Mouse (Mus musculus) midbrain, embryonic 12.5 days (tissue): Measurements from ENCODE around the gene Diaph3. TPM values are rescaled to one million over a fixed set of nuclear protein-coding genes. Genes with fewer than 3 reads are reported as not detected.

Experiments used
- ATAC-seq: fragments of 200-750 bp; cut with Nextera tagmentation; 2 replicates; pipeline ENCODE4 v1.8.0; 2017; ENCODE audit warnings: low read depth, moderate TSS enrichment, moderate library complexity; ENCODE audit not compliant: low FRiP score
- H3K27ac ChIP-seq: fragments of 300-500 bp; sonication (generic); replicated peaks from 2 replicates; pipeline ENCODE4 v1.5.1; 2016; ENCODE audit warnings: mild to moderate bottlenecking
- H3K27me3 ChIP-seq: fragments of 300-500 bp; sonication (generic); 2 replicates; pipeline ENCODE4 v1.6.1; 2016; ENCODE audit warnings: mild to moderate bottlenecking
- H3K36me3 ChIP-seq: fragments of 300-500 bp; sonication (generic); 2 replicates; pipeline ENCODE4 v1.6.1; 2016
- H3K4me1 ChIP-seq: fragments of 300-500 bp; sonication (generic); 2 replicates; pipeline ENCODE4 v1.6.1; 2016
- H3K4me2 ChIP-seq: fragments of 300-500 bp; sonication (generic); replicated peaks from 2 replicates; pipeline ENCODE4 v1.6.1; 2016; ENCODE audit warnings: mild to moderate bottlenecking, moderate library complexity
- H3K4me3 ChIP-seq: fragments of 300-500 bp; sonication (generic); 2 replicates; pipeline ENCODE4 v1.5.1; 2016; ENCODE audit warnings: mild to moderate bottlenecking
- H3K9ac ChIP-seq: fragments of 300-500 bp; sonication (generic); replicated peaks from 2 replicates; pipeline ENCODE4 v1.6.1; 2016; ENCODE audit warnings: mild to moderate bottlenecking, moderate library complexity
- H3K9me3 ChIP-seq: fragments of 300-500 bp; sonication (generic); 2 replicates; pipeline ENCODE4 v1.6.1; 2016; ENCODE audit warnings: mild to moderate bottlenecking
- WGBS: fragments of 180-500 bp; shearing (Covaris S2); methylation state at CpG from one replicate; pipeline ENCODE4 v1.1.7; 2016; 5-methylcytosine and 5-hydroxymethylcytosine counted together
- polyA plus RNA-seq: library from polyadenylated mRNA; unstranded; fragments of >200 nt; fragmentation: Nextera tagmentation; extraction: Ambion mirVana; gene quantifications from 2 replicates; pipeline ENCODE4 v1.2.1, GENCODE M21; 2016

Gene Diaph3
- polyA plus RNA-seq, 1 experiment from 2014 or later = 10.2 TPM

DNA sequence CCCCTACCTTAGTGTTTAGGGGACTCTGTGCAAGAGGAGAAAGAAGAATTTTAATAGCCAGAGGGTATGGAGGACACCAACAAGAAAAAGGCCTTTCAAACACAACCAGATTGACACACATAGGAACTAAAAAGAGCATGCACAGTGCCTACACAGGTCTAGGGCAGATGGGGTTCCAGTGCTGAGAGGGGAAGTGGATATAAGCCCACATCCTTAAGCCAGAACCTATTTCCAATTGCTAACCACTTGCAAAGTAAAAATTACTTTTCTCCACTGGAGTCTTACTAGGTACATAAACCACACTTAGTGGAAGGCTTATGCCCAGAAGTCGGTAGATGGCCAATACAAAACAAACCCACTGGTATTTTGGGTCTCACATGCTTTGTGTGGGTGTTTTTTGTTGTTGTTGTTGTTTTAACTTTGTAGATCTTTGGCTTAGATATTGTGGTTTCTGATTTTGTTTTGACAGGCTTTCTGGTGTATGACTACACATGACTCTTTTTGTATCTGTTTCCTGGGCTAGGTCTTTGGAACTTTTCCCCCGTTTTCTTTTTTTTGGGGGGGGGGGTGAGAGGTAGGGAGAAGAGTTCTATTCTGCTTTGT lies 426.8 kb downstream of the Diaph3 start:
- Histone ChIP-seq H3K27ac (no peak overlapping the region), H3K36me3 (no peaks in the 10 kb centered on the region), H3K4me3 (no peak overlapping the region), H3K9me3 (no peaks in the 10 kb centered on the region), H3K27me3 (no peaks in the 10 kb centered on the region), H3K9ac (no peak overlapping the region), H3K4me1 (no peaks in the 10 kb centered on the region), H3K4me2 (no peak overlapping the region)
- WGBS = 89% methylated on average over 2 of the region's 2 CpGs
- ATAC-seq = no peak

- H3K27me3 ChIP-seq = no peaks in the 10 kb centered on the region
- H3K4me2 ChIP-seq = no peak overlapping the region
- H3K4me1 ChIP-seq = no peaks in the 10 kb centered on the region
- H3K9me3 ChIP-seq = no peaks in the 10 kb centered on the region
- H3K36me3 ChIP-seq = no peaks in the 10 kb centered on the region
- WGBS = 85% methylated on average over 3 of the region's 3 CpGs
- no peak overlapping the region for H3K4me3 ChIP-seq
- no peak for ATAC-seq
- no peak overlapping the region for H3K9ac ChIP-seq
- H3K27ac ChIP-seq = no peak overlapping the region
Observed at GRCm38 (mm10) chr14:86704080-86704479, 437.0 kb downstream of the Diaph3 start.

DNA sequence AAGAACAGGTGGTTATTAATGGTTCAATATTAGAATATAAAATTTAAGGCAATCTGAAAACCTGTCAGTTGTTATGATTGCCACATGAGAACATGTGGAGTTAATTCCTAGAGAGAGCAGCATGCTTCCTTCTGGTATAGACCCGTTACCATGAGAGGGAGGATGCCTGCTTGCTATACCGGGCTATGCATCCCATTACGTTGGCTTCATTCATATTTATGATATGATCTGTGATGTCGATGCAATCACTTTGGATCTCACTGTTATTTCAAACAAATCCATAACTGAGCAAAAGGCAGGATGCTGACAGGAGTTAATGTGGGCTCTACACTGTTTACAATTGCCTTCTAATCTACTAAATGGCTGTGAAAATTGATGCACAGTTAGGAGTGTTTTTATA lies 439.9 kb downstream of the Diaph3 start:
- peak; percentile 34; the same call in 1 of the 2 replicates for ATAC-seq

GRCm38 (mm10) chr14:86697887-86698286 lies 443.1 kb downstream of the Diaph3 start:
- Histone ChIP-seq H3K36me3 (no peaks in the 10 kb centered on the region), H3K9ac (no peak overlapping the region), H3K27me3 (no peaks in the 10 kb centered on the region), H3K4me1 (no peaks in the 10 kb centered on the region), H3K27ac (no peak overlapping the region), H3K4me2 (no peak overlapping the region), H3K9me3 (no peaks in the 10 kb centered on the region), H3K4me3 (no peak overlapping the region)
- 91% methylated on average over 1 of the region's 1 CpGs for WGBS
- ATAC-seq = no peak

More for the DNA sequence above, 439.9 kb downstream of the Diaph3 start:
- no peak overlapping the region for H3K4me2 ChIP-seq
- H3K27ac ChIP-seq = no peak overlapping the region
- no peaks in the 10 kb centered on the region for H3K4me1 ChIP-seq
- H3K27me3 ChIP-seq = no peaks in the 10 kb centered on the region
- H3K4me3 ChIP-seq = no peak overlapping the region
- no peaks in the 10 kb centered on the region for H3K36me3 ChIP-seq
- WGBS = 69% methylated on average over 4 of the region's 4 CpGs
- H3K9me3 ChIP-seq = no peaks in the 10 kb centered on the region
- no peak overlapping the region for H3K9ac ChIP-seq

GRCm38 (mm10) chr14:86692714-86693113 lies 448.3 kb downstream of the Diaph3 start:
- no peaks in the 10 kb centered on the region for H3K9me3 ChIP-seq
- no peaks in the 10 kb centered on the region for H3K36me3 ChIP-seq
- no peaks in the 10 kb centered on the region for H3K4me1 ChIP-seq
- no peaks in the 10 kb centered on the region for H3K27me3 ChIP-seq
- H3K9ac ChIP-seq = no peak overlapping the region
- WGBS = 89% methylated on average over 4 of the region's 4 CpGs
- H3K27ac ChIP-seq = no peak overlapping the region
- no peak overlapping the region for H3K4me2 ChIP-seq
- ATAC-seq = no peak
- no peak overlapping the region for H3K4me3 ChIP-seq

DNA sequence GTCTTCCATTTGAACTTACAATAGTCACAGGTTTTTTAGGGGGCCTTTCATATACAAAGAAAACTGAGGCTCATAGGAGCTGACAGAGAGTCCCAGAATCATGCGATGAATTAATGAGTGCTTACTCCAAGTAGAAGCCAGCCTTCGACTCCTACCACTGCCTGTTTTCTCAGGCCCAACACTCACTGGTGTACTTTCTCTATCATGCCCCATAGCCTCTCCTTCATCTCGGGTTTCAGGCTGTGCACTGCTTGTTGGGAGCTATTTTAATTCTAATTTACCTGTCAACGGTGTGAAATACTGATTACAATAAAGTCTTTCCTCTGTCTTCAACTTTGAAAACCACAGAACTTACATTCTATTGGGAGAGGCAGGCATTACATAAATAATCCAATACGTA lies 449.7 kb downstream of the Diaph3 start:
- no peak overlapping the region for H3K4me3 ChIP-seq
- ATAC-seq = no peak
- H3K27me3 ChIP-seq = no peaks in the 10 kb centered on the region
- H3K9me3 ChIP-seq = no peaks in the 10 kb centered on the region
- H3K36me3 ChIP-seq = no peaks in the 10 kb centered on the region
- no peak overlapping the region for H3K27ac ChIP-seq
- H3K4me2 ChIP-seq = no peak overlapping the region
- WGBS = 68% methylated on average over 5 of the region's 5 CpGs
- no peak overlapping the region for H3K9ac ChIP-seq
- H3K4me1 ChIP-seq = no peaks in the 10 kb centered on the region

DNA sequence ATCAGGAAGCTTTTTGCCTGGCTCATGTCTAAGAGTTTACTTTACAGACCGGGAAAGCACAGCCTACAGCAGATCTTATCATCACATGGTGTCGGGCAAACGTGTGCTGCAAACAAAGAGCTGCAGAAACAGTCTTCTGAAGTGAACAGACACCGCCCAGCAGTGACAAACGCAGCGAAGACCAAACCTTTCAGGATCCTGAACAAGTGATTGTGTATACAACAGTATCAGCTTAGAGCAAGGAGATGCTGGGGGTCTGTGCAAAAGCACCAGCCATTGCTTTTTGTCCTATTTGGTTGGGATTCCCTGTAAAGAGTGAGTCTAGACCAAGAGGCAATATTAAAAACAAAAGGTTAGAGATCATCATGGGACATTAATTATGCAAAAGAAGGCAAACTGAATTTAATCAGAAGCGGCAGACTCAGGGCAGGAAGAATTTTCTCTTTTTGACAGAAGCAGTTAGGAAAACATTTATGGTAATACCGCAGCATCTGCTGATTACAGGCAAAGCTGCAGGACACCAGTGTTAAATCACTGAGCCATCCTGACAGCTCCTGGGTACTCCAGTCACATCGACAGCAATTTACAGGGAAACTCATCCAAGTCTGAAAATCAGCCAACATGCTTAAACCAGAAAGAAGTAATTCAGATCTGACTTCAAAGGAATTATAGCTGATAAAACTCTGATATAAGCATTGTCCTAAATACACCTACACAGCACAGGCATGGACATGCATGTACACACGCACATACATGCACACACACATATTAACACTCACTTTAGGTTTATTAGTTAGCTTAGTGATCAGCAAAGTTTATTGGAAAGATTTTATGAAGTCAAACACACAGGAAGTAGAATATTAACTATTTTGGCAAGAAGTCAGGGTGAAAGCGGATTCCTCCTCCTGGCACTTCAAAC lies 456.2 kb downstream of the Diaph3 start:
- no peak overlapping the region for H3K9ac ChIP-seq
- peak overlapping the region; percentile 63 for H3K27ac ChIP-seq
- H3K4me2 ChIP-seq = 0 out of 2 replicates have a peak overlapping the region, but pooled peaks have one; percentile 14
- no peaks in the 10 kb centered on the region for H3K9me3 ChIP-seq
- H3K4me3 ChIP-seq = no peak overlapping the region
- peak; percentile 66 for ATAC-seq
- no peaks in the 10 kb centered on the region for H3K27me3 ChIP-seq
- H3K36me3 ChIP-seq = no peaks in the 10 kb centered on the region
- WGBS = 45% methylated on average over 11 of the region's 11 CpGs
- H3K4me1 ChIP-seq = peaks cover 12% of the 10 kb centered on the region

- H3K9ac ChIP-seq = no peak overlapping the region
- H3K27me3 ChIP-seq = no peaks in the 10 kb centered on the region
- H3K4me3 ChIP-seq = no peak overlapping the region
- ATAC-seq = no peak
- no peaks in the 10 kb centered on the region for H3K36me3 ChIP-seq
- H3K4me2 ChIP-seq = no peak overlapping the region
- H3K27ac ChIP-seq = no peak overlapping the region
- peaks cover 15% of the 10 kb centered on the region for H3K4me1 ChIP-seq
- no peaks in the 10 kb centered on the region for H3K9me3 ChIP-seq
Observed at GRCm38 (mm10) chr14:86681951-86682350, 459.1 kb downstream of the Diaph3 start.

- 98% methylated on average over 3 of the region's 3 CpGs for WGBS
- no peak overlapping the region for H3K27ac ChIP-seq
- H3K9ac ChIP-seq = no peak overlapping the region
- no peaks in the 10 kb centered on the region for H3K27me3 ChIP-seq
- H3K4me3 ChIP-seq = no peak overlapping the region
- H3K4me1 ChIP-seq = peaks cover 7% of the 10 kb centered on the region
- no peaks in the 10 kb centered on the region for H3K36me3 ChIP-seq
- H3K9me3 ChIP-seq = no peaks in the 10 kb centered on the region
- no peak for ATAC-seq
- H3K4me2 ChIP-seq = no peak overlapping the region
Observed at GRCm38 (mm10) chr14:86678992-86679391, 462.0 kb downstream of the Diaph3 start.

DNA sequence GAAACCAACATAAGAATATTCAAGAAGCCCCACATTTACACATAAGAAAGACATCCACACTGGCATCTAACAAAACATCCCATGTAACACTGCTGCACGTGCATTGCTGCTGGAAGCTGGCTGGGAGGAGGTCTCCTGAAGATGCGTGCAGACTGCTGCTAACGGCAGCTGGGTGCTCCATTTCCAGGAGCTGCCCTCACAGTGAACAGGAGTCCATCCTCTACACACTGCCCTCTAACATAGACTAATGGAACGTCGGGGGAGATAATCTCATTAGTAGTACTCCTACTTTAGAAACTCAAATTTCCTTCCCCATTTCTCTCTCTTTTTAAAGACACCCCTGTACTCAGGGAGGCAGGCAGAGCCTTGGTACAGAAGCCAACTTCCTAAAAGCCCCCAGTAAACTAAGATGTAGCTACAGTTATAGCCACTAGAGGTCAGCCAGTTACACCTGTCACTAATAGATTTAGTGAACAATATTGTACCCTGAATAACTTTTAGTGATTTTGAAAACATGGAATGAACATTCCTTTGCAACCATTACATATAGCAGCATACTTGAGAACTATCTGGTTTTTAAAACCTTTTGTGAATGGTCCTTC lies 462.8 kb downstream of the Diaph3 start:
- H3K27me3 ChIP-seq = no peaks in the 10 kb centered on the region
- no peak overlapping the region for H3K9ac ChIP-seq
- ATAC-seq = no peak
- no peak overlapping the region for H3K27ac ChIP-seq
- H3K4me2 ChIP-seq = no peak overlapping the region
- H3K4me3 ChIP-seq = no peak overlapping the region
- no peaks in the 10 kb centered on the region for H3K9me3 ChIP-seq
- 57% methylated on average over 5 of the region's 5 CpGs for WGBS
- peaks cover 7% of the 10 kb centered on the region for H3K4me1 ChIP-seq
- H3K36me3 ChIP-seq = no peaks in the 10 kb centered on the region

- Histone ChIP-seq H3K4me1 (peaks cover 7% of the 10 kb centered on the region), H3K4me3 (no peak overlapping the region), H3K36me3 (no peaks in the 10 kb centered on the region), H3K4me2 (no peak overlapping the region), H3K9ac (no peak overlapping the region), H3K27me3 (no peaks in the 10 kb centered on the region), H3K27ac (no peak overlapping the region; the same call in 1 of the 2 replicates), H3K9me3 (no peaks in the 10 kb centered on the region)
- WGBS = 33% methylated on average over 6 of the region's 6 CpGs
- ATAC-seq = no peak; the same call in 1 of the 2 replicates
Observed at GRCm38 (mm10) chr14:86677015-86677414, 464.0 kb downstream of the Diaph3 start.

DNA sequence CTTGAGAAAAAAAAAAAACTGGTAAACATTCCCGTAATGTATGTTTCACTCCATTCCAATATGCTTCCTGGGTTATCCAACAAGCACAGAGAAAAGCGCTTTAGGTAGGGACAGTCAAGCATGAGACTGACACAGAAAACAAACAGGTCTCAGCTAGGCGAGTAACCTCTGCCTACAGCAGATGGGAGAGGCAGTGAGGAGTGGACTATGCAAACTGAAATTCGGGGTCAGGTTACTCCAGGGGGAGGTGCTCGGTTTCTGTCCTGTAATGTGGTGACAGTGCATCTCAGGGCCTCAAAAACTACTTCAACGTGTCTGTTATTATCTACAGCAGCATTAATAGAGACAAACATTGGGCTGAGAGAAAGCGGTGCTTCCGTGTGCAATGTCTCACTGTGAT lies 465.7 kb downstream of the Diaph3 start:
- no peaks in the 10 kb centered on the region for H3K27me3 ChIP-seq
- no peak overlapping the region for H3K9ac ChIP-seq
- WGBS = 74% methylated on average over 8 of the region's 8 CpGs
- no peak overlapping the region for H3K27ac ChIP-seq
- no peaks in the 10 kb centered on the region for H3K9me3 ChIP-seq
- ATAC-seq = no peak
- H3K4me1 ChIP-seq = peaks cover 7% of the 10 kb centered on the region
- no peak overlapping the region for H3K4me2 ChIP-seq
- H3K4me3 ChIP-seq = no peak overlapping the region
- no peaks in the 10 kb centered on the region for H3K36me3 ChIP-seq
